Mouse (Mus musculus): Measurements from ENCODE around the gene Josd2.

- TF ChIP-seq CTCF (IDR thresholded peaks at IDR 0.05; ENCODE audit: borderline replicate concordance, insufficient read depth, low read depth, low read length) (no peak), POLR2A (IDR thresholded peaks at IDR 0.05; ENCODE audit: borderline replicate concordance, insufficient read depth, low read length) (no peak)
Measured at GRCm38 (mm10) chr7:44465111-44465510, 2.7 kb upstream of the Josd2 start, which contains the start of gene Aspdh.

Data from cerebellum, adult 2 months (tissue).